Mouse (Mus musculus) Muller cell, postnatal 12 days (primary cell): ENCODE results near the gene Gm42674.

Experiments used
- DNase-seq: peaks from one replicate; pipeline ENCODE4 v3.0.0-alpha.2; 2015; ENCODE audit errors: inconsistent ontology term

Gm42674 gene

GRCm38 (mm10) chr3:90623435-90624071 is 21.8 kb downstream of the Gm42674 start:
- peak; percentile 67 for DNase-seq

DNA sequence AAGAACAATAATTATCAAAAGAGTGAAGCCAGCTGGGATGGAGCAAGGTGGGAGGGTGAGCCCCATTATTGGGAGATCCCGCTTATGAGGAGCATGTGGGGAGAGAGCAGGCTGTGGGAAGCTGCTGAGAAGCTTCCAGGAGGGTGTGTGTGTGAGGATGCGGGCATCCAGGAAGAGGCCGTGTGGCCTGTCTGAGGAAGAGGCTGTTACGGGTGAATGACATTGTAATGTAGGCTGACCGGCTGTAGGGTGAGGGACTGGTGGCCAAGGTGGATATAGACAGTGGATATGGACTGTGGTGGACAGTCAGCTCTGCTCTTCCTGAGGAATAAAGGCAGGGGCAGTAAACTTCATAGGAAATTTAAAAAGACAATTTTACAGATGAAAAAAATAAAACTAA is 23.8 kb downstream of the Gm42674 start:
- DNase-seq = no peak

- DNase-seq = no peak
Observed at GRCm38 (mm10) chr3:90626266-90627021, 24.7 kb downstream of the Gm42674 start.

- DNase-seq = no peak
Observed at GRCm38 (mm10) chr3:90627366-90627765, 25.7 kb downstream of the Gm42674 start.

GRCm38 (mm10) chr3:90627807-90628206 is 26.1 kb downstream of the Gm42674 start:
- DNase-seq = peak; percentile 62

GRCm38 (mm10) chr3:90629298-90629697 is 27.6 kb downstream of the Gm42674 start:
- peak; percentile 40 for DNase-seq

GRCm38 (mm10) chr3:90631984-90632383 is 30.3 kb downstream of the Gm42674 start:
- no peak for DNase-seq

- DNase-seq = peak; percentile 88
Observed at GRCm38 (mm10) chr3:90638511-90639275, 37.0 kb downstream of the Gm42674 start.

DNA sequence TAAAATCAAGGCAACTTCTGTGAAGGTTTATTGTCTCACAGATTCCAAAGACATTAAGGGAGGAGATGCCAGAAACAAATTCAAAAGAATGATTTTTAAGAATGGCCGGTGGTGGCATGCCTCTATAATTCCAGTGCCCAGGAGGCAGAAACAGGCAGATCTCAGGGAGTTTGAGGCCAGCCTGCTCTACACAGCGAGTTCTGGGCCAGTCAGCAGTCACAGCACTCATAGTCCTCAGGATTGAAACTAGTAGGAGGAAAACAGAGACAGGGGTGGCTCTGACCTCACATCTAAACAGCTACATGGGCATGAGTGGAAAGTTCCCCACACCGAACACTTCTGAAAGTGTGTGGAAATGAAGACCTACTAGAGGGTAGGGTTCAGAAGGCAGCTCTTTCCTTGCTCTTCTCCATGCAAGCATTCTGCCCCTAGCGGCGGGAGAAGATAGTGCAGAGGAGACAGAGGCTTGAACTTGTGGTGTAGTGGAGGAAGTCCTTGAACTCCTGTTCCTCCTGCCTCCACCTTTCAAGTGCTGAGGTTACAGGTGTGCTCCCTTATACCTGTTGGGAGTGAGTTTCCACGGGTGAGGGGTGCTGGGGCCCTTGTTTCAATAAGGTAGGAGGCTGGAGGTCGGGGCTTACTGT is 37.9 kb downstream of the Gm42674 start:
- no peak for DNase-seq

- DNase-seq = no peak
Observed at GRCm38 (mm10) chr3:90640981-90641380, 39.3 kb downstream of the Gm42674 start.

DNA sequence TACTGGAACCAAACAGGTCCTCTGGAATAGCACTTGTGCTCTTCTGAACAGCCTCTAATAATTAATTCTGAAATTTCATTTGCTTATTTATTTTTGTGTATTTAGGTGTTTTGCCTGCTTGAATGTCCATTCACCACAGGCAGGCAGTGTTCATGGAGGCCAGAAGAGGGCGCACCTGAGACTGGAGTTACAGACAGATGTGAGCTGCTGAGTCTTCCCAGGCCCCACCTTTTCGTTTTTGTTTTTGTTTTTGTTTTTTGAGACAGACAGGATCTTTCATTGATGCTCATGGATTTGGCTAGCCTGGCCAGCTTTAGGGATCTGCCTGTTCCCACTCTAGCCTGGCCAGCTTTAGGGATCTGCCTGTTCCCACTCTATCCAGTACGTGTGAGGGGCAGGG is 42.5 kb downstream of the Gm42674 start:
- DNase-seq = no peak

DNA sequence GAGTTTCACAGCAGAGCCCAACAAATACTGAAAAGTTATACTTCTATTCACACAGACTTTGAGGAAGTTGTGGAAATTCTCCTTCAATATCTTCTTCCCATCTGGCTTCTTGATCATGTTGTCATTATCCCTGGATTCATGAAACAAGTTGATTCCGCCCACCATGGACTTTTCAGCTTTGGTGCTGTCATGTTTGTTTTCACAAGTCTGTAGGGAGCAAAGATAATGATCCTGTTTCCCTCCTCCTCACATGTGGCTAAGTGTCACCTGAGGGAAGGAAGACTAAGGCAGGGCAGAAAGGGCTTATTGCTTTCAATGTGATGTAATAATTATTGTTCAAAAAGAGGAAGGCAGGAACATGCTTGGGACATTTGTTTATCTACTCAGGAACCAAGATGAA is 45.6 kb downstream of the Gm42674 start:
- no peak for DNase-seq

DNA sequence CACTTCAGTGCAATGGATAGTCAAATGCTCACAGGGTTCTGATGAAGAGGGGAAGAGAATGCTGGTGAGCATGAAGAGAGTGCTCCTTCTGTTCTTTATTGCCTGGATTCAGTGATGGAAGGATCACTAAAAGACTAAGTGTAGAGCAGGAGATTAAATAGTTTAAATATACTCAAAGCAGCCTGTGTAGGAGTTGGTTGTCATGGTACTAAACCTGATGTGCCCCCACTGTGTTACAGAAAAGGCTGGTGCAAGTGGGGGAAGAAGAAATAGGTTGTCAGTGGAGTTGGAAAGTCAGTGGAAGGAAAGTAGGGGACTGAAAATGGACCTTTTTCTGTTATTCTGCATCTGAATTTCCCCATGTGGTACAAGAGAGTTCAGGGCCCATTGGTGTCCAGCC is 47.3 kb downstream of the Gm42674 start:
- DNase-seq = no peak

DNA sequence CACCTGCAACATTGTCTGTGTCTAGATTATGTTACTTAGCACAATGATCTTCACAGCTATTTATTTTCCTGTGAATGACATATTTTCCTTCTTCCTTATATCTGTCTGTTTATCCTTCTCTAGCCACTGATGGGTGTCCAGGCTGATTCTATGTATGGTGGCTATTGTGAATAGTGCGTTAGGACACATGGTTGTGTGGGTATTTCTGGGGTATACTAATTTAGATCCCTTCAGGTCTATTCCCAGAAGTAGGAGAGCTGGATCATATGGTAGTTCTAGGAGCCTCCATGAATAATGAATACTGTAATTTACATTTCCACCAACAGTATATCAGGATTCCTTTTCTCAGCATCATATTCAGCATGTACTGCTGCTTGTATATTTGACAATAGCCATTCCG is 48.1 kb downstream of the Gm42674 start:
- no peak for DNase-seq

DNA sequence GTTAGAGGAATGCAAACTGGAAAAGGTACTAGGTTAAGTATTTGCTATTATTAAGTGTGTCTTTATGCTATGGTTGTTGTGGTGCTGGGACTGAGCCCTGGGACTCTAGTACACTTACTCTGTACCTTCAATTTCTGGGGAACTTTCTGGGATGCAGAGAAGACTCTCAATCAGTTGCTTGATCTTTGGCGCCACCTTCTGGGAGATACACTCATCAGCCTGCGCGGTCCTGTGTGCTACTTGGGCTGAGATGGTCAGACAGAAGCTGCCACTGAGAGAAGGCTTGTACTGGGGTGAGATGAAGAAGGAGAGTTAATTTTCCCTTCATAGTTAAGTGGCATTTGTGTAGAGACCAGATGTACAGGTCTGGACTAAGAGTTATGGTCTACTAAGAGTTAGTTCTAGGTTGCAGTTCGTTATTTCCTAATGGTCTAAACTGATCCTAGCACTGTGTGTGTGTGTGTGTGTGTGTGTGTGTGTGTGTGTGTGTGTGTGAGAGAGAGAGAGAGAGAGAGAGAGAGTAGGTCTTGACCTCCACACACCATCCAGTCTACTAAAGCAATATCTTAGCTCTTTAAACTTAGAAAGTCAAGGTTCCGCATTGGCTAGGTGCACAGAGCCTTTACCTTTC is 51.3 kb downstream of the Gm42674 start:
- peak; percentile 72 for DNase-seq

- DNase-seq = peak; percentile 75
Observed at GRCm38 (mm10) chr3:90653717-90654116, 52.0 kb downstream of the Gm42674 start, which contains the start of gene S100a7a. Gene S100a7a (plus strand): TSS chr3:90654017.
